Mouse (Mus musculus) right cerebral cortex, postnatal 36 days (tissue): ENCODE data around the gene Mrrf.

Experiments
- DNase-seq, 2 experiments: peaks; one replicate each; pipeline ENCODE4 v3.0.0; 2022; ENCODE audit warnings: low spot score in 2 of 2, mixed read lengths in 1 of 2

Mrrf gene

GRCm38 (mm10) chr2:36136300-36136941, at the start of gene Mrrf, which contains the start of gene Rbm18:
Gene Mrrf, plus strand, starts transcription at chr2:36136389.
Gene Rbm18, minus strand, starts transcription at chr2:36136773.
- peak; percentile 84 to 89 for DNase-seq

- no peak for DNase-seq
Measured at GRCm38 (mm10) chr2:36089190-36089589, 47.0 kb upstream of the Mrrf start.

GRCm38 (mm10) chr2:36090853-36091741, 45.1 kb upstream of the Mrrf start:
- DNase-seq: peak in 1 of 2 experiments; percentile 15

GRCm38 (mm10) chr2:36092748-36093147, 43.4 kb upstream of the Mrrf start:
- DNase-seq: no peak

GRCm38 (mm10) chr2:36093301-36093700, 42.9 kb upstream of the Mrrf start:
- DNase-seq: no peak

GRCm38 (mm10) chr2:36093914-36094475, 42.2 kb upstream of the Mrrf start:
- DNase-seq: no peak

- no peak for DNase-seq
Measured at GRCm38 (mm10) chr2:36097129-36097815, 38.9 kb upstream of the Mrrf start.

- DNase-seq: no peak
Measured at GRCm38 (mm10) chr2:36098021-36098420, 38.2 kb upstream of the Mrrf start.

- no peak for DNase-seq
Measured at GRCm38 (mm10) chr2:36099739-36100138, 36.5 kb upstream of the Mrrf start.

- DNase-seq: no peak
Measured at GRCm38 (mm10) chr2:36101866-36102558, 34.2 kb upstream of the Mrrf start.

GRCm38 (mm10) chr2:36102559-36102946, 33.6 kb upstream of the Mrrf start:
- DNase-seq: no peak

GRCm38 (mm10) chr2:36103069-36103554, 33.1 kb upstream of the Mrrf start:
- no peak for DNase-seq

GRCm38 (mm10) chr2:36103555-36104367, 32.4 kb upstream of the Mrrf start:
- no peak for DNase-seq

GRCm38 (mm10) chr2:36104436-36104955, 31.7 kb upstream of the Mrrf start:
- no peak for DNase-seq

- DNase-seq: no peak
Measured at GRCm38 (mm10) chr2:36104956-36105741, 31.0 kb upstream of the Mrrf start, which contains the start of gene Lhx6. Gene Lhx6, minus strand, starts transcription at chr2:36105408.

GRCm38 (mm10) chr2:36108615-36109014, 27.6 kb upstream of the Mrrf start:
- no peak for DNase-seq

GRCm38 (mm10) chr2:36112632-36113031, 23.6 kb upstream of the Mrrf start:
- no peak for DNase-seq

- no peak for DNase-seq
Measured at GRCm38 (mm10) chr2:36126795-36127429, 9.3 kb upstream of the Mrrf start.

- DNase-seq: no peak
Measured at GRCm38 (mm10) chr2:36127973-36128372, 8.2 kb upstream of the Mrrf start.
